Mouse (Mus musculus): ENCODE measurements around the gene Camkk2. TPM values are rescaled to one million over a fixed set of nuclear protein-coding genes. Genes with fewer than 3 reads are reported as not detected.

The Camkk2 gene
- polyA plus RNA-seq, 1 experiment from 2014 or later: 36.2 TPM

DNA sequence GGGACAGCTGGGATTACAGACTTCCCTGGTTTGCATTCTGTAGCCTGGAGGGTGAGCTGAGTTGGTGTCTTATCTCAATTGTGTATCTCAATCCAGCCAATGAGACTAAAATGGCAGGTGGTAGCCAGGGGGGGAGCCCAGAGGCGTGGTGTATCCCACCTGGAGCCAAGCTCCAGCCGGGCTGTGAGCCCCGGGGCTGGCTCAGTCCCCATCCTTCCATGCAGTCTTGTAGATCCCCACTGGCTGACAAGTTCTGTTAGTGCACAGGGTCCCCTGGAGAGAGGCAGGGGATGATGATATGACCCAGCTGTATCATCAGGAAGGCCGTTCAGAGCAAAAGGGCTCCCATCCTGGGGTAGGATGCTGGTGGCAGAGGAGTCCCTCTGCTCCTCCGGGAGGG is 52.6 kb downstream of the Camkk2 start:
- H3K27me3 ChIP-seq (ENCODE audit: insufficient read depth, low read length): no peaks in the 10 kb centered on the region
- 68% methylated on average over 5 of the region's 5 CpGs for WGBS
- no peak overlapping the region for H3K9ac ChIP-seq
- TF ChIP-seq CTCF (IDR thresholded peaks at IDR 0.05; ENCODE audit: low read depth): no peak
- H3K27ac ChIP-seq (ENCODE audit: low read depth): no peak overlapping the region
- peaks cover 1% of the 10 kb centered on the region; the same call in 1 of the 2 replicates for H3K4me1 ChIP-seq (ENCODE audit: insufficient read depth)
- peaks cover 3% of the 10 kb centered on the region; the same call in 1 of the 2 replicates for H3K9me3 ChIP-seq (ENCODE audit: low read depth, low read length)
- H3K36me3 ChIP-seq (ENCODE audit: insufficient read depth): 0 out of 2 replicates have a peak, but pooled peaks cover 2% of the 10 kb centered on the region
- ATAC-seq (ENCODE audit: insufficient read depth) (no peak), DNase-seq (no peak)
- H3K4me3 ChIP-seq (ENCODE audit: low read depth, low read length): no peak overlapping the region
- no peak overlapping the region for H3K4me2 ChIP-seq

DNA sequence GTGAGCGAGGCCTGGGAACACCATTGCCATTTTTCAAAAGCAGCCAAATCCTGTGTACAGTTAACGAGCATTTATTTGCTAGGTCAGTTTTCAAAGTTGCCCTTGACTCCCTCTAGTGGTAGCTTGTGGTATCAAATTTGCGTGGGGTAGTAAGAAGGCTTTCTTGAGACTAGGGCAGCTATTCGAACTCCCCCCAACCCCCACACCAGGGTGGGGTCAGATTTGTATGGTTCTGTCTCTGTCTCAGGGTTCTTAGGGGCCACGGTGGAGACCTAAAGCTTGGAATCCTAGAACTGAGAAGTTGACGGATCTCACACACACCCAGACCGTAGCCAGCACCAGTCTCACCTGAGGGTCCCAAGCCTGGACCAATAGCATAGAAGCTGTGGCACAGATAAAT is 53.1 kb downstream of the Camkk2 start:
- 17% methylated on average over 7 of the region's 7 CpGs for WGBS
- Histone ChIP-seq H3K36me3 (ENCODE audit: insufficient read depth) (0 out of 2 replicates have a peak, but pooled peaks cover 2% of the 10 kb centered on the region), H3K4me1 (ENCODE audit: insufficient read depth) (no peaks in the 10 kb centered on the region), H3K27ac (ENCODE audit: low read depth) (no peak overlapping the region), H3K9ac (no peak overlapping the region), H3K9me3 (ENCODE audit: low read depth, low read length) (peaks cover 3% of the 10 kb centered on the region; the same call in 1 of the 2 replicates), H3K4me3 (ENCODE audit: low read depth, low read length) (no peak overlapping the region), H3K4me2 (no peak overlapping the region), H3K27me3 (ENCODE audit: insufficient read depth, low read length) (no peaks in the 10 kb centered on the region)
- ATAC-seq (ENCODE audit: insufficient read depth) (peak; percentile 54; the same call in 1 of the 2 replicates), DNase-seq (peak; percentile 94)
- TF ChIP-seq CTCF (IDR thresholded peaks at IDR 0.05; ENCODE audit: low read depth): peak; percentile 89

DNA sequence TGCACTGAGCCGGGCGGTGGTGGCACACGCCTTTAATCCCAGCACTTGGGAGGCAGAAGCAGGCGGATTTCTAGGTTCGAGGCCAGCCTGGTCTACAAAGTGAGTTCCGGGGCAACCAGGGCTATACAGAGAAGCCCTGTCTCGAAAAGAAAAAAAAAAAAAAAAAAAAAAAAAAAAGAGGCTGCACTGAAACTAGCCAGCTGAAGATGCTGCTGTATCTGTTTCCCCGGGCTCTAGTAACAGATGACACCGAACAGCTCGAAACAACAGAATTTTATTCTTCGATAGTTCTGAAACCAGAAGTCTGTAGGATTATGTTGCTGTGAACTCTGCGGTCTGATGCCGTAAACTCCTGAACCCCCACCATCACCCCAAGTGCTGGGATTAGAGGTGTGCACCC is 53.8 kb downstream of the Camkk2 start:
- 87% methylated on average over 13 of the region's 13 CpGs for WGBS
- no peak overlapping the region for H3K27ac ChIP-seq (ENCODE audit: low read depth)
- no peak for TF ChIP-seq CTCF (IDR thresholded peaks at IDR 0.05; ENCODE audit: low read depth)
- no peak overlapping the region for H3K9ac ChIP-seq
- H3K36me3 ChIP-seq (ENCODE audit: insufficient read depth): 0 out of 2 replicates have a peak, but pooled peaks cover 2% of the 10 kb centered on the region
- no peak for DNase-seq
- H3K4me1 ChIP-seq (ENCODE audit: insufficient read depth): no peaks in the 10 kb centered on the region
- no peak for ATAC-seq (ENCODE audit: insufficient read depth)
- H3K4me3 ChIP-seq (ENCODE audit: low read depth, low read length): no peak overlapping the region
- H3K27me3 ChIP-seq (ENCODE audit: insufficient read depth, low read length): no peaks in the 10 kb centered on the region
- H3K4me2 ChIP-seq: no peak overlapping the region
- H3K9me3 ChIP-seq (ENCODE audit: low read depth, low read length): peaks cover 3% of the 10 kb centered on the region; the same call in 1 of the 2 replicates

DNA sequence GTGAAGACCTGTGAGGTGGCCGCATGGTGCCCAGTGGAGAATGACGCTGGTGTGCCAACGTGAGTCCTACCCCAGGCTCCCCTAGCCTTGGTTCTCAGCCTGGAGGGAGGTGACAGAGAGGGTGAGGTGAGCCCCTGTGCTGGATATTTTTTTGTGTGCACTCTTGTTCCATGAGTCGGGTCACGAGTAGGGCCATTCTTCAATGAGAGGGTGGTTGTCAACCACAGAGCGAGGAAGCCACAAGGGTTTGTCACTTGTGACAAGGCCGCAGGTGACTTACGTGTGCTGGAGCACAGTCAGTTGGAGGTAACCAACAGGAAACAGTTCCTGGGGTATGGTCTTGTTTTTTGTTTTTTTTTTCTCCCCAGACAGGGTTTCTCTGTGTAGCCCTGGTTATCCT is 60.0 kb downstream of the Camkk2 start:
- Histone ChIP-seq H3K4me3 (ENCODE audit: low read depth, low read length) (no peak overlapping the region), H3K4me1 (ENCODE audit: insufficient read depth) (peaks cover 5% of the 10 kb centered on the region; the same call in 1 of the 2 replicates), H3K27ac (ENCODE audit: low read depth) (no peak overlapping the region), H3K9ac (no peak overlapping the region), H3K9me3 (ENCODE audit: low read depth, low read length) (peaks cover 3% of the 10 kb centered on the region; the same call in 1 of the 2 replicates), H3K36me3 (ENCODE audit: insufficient read depth) (no peaks in the 10 kb centered on the region), H3K27me3 (ENCODE audit: insufficient read depth, low read length) (no peaks in the 10 kb centered on the region), H3K4me2 (no peak overlapping the region)
- no peak for TF ChIP-seq CTCF (IDR thresholded peaks at IDR 0.05; ENCODE audit: low read depth)
- 93% methylated on average over 8 of the region's 8 CpGs for WGBS
- ATAC-seq (ENCODE audit: insufficient read depth): no peak
- DNase-seq: no peak

DNA sequence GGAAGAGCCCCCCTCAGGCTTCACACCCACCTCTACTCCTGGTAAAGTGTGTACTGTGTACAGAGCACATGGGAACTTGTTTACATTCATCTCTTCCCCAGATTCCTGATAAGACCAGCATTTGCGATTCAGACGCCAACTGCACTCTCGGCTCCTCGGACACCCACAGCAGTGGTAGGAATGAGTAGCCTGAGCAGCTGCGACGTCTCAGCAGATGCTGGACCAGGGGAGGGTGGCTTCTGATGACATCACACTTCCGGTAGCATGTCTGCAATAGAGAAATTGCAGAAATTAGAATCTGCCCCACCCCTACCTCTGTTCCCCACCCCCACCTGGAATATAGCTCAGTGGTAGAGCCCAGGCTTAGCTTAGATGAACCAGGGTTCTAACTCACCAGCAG is 60.8 kb downstream of the Camkk2 start:
- H3K4me3 ChIP-seq (ENCODE audit: low read depth, low read length): no peak overlapping the region
- 22% methylated on average over 7 of the region's 7 CpGs for WGBS
- TF ChIP-seq CTCF (IDR thresholded peaks at IDR 0.05; ENCODE audit: low read depth): no peak
- no peak overlapping the region for H3K4me2 ChIP-seq
- H3K36me3 ChIP-seq (ENCODE audit: insufficient read depth): no peaks in the 10 kb centered on the region
- H3K4me1 ChIP-seq (ENCODE audit: insufficient read depth): peaks cover 5% of the 10 kb centered on the region; the same call in 1 of the 2 replicates
- no peaks in the 10 kb centered on the region for H3K27me3 ChIP-seq (ENCODE audit: insufficient read depth, low read length)
- DNase-seq (peak; percentile 67), ATAC-seq (ENCODE audit: insufficient read depth) (peak; percentile 68; the same call in 1 of the 2 replicates)
- no peak overlapping the region for H3K27ac ChIP-seq (ENCODE audit: low read depth)
- peaks cover 2% of the 10 kb centered on the region; the same call in 1 of the 2 replicates for H3K9me3 ChIP-seq (ENCODE audit: low read depth, low read length)
- H3K9ac ChIP-seq: no peak overlapping the region

DNA sequence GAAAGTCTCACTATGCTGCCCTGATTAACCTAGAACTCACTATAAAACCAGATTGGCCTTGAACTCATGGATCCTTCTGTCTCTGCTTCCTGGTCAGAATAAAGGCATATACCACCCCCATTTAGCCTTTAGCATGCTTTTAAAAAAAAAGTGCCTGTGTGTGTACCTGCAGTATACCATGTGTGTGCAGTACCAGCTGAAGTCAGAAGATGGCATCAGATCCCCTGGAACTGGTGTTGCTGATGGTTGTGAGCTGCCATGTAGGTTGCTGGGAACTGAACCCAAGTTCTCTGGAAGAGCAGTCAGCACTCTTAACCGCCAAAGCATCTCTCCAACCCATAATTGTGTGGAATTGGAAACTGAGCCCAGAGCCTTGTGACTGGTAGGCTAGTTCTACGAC is 62.4 kb downstream of the Camkk2 start:
- Histone ChIP-seq H3K4me2 (no peak overlapping the region), H3K4me1 (ENCODE audit: insufficient read depth) (peaks cover 5% of the 10 kb centered on the region; the same call in 1 of the 2 replicates), H3K9ac (no peak overlapping the region), H3K4me3 (ENCODE audit: low read depth, low read length) (no peak overlapping the region), H3K9me3 (ENCODE audit: low read depth, low read length) (no peaks in the 10 kb centered on the region), H3K27ac (ENCODE audit: low read depth) (no peak overlapping the region), H3K27me3 (ENCODE audit: insufficient read depth, low read length) (no peaks in the 10 kb centered on the region), H3K36me3 (ENCODE audit: insufficient read depth) (no peaks in the 10 kb centered on the region)
- TF ChIP-seq CTCF (IDR thresholded peaks at IDR 0.05; ENCODE audit: low read depth): 0 out of 2 replicates have a peak, but pooled peaks have one; percentile 27
- DNase-seq (no peak), ATAC-seq (ENCODE audit: insufficient read depth) (no peak)
- 92% methylated on average over 2 of the region's 2 CpGs for WGBS

DNA sequence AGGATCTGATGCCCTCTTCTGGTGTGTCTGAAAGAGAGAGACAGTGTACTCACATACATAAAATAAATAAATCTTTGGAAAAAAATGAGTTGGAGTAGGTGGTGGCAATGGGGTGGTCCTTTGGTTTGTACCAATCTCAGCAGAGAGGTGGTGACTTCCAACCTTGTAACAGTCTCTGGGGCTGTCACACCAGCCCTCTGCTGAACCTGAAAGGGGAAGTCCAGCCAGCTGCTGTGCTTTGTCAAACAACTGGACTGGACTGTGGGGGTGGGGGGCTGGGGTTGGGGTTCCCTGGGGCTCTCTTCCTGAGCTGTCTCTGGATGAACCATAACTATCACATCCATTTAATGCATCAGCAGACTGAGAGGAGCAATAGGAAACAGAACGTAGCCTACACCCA is 63.5 kb downstream of the Camkk2 start:
- peaks cover 5% of the 10 kb centered on the region; the same call in 1 of the 2 replicates for H3K4me1 ChIP-seq (ENCODE audit: insufficient read depth)
- no peak overlapping the region for H3K9ac ChIP-seq
- ATAC-seq (ENCODE audit: insufficient read depth) (no peak), DNase-seq (no peak)
- no peak overlapping the region for H3K4me2 ChIP-seq
- no peak for TF ChIP-seq CTCF (IDR thresholded peaks at IDR 0.05; ENCODE audit: low read depth)
- H3K4me3 ChIP-seq (ENCODE audit: low read depth, low read length): no peak overlapping the region
- 46% methylated on average over 1 of the region's 1 CpGs for WGBS
- H3K27me3 ChIP-seq (ENCODE audit: insufficient read depth, low read length): no peaks in the 10 kb centered on the region
- H3K36me3 ChIP-seq (ENCODE audit: insufficient read depth): no peaks in the 10 kb centered on the region
- H3K27ac ChIP-seq (ENCODE audit: low read depth): no peak overlapping the region
- H3K9me3 ChIP-seq (ENCODE audit: low read depth, low read length): no peaks in the 10 kb centered on the region
